Mouse (Mus musculus) ZHBTc4 (cell line): ENCODE data around the gene Ccnl1.
A peak's percentile ranks its signal among the peaks of the same experiment; 100 is the strongest.

Experiments used
- DNase-seq: peaks from one replicate; pipeline ENCODE4 v3.0.0-alpha.2; 2011; ENCODE audit warnings: low read depth, low spot score

The Ccnl1 gene

DNA sequence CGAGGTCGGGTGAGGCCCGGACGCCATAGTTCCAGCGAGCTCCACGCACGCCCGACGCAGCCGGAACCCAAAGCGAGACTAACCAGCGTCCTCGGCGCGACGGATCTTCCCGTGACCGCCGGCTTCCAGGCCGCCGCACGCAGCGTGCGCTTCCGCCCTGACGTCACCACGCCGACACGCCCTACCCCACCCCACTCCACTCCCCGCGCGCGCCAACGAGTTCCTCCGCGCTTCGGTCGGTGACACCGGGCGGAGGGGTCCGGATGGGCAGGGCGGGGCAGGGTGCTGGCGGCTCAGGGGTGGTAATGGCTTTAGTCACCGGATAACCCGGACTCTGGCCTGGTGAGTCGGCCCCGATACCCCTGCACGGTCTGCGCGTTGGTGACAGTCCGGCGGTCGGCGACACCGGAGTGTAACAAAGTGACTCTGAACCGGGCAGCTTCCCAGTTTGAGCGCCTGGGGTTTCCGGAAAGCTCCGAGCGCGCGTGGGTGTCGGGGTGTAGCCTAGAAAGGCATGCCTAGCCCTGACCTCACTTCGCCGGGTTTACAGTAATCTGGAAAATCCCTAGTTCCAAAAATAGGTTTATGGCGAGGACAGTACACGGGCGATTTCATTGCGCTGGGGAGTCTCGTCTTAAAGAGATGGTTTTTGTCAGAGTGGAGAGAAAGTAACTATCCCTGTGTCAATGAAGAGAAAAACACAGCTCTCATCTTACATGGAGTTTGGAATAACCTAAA lies at the start of gene Ccnl1:
TSS of gene Ccnl1 (minus strand) at position 148 of the 738 bp plus-strand sequence.
- DNase-seq = peak; percentile 94

DNA sequence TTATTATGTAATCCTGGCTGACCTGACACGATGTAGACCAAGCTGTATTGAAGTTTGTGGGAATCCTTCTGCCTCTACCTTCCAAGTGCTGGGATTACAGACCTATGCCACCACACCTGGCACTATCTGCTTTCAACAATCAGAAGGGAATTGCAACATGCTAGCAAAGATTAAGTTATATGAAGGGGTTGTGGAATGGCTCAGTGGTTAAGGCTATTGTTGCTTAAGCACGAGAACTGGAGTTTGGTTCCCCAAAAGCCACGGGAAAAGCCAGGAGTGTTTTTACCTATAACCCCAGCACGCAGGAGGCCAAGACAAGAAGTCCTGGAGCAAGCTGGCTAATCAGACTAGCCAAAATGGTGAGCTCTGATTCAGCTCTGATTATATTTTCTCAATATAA lies 46.9 kb upstream of the Ccnl1 start:
- DNase-seq = no peak

DNA sequence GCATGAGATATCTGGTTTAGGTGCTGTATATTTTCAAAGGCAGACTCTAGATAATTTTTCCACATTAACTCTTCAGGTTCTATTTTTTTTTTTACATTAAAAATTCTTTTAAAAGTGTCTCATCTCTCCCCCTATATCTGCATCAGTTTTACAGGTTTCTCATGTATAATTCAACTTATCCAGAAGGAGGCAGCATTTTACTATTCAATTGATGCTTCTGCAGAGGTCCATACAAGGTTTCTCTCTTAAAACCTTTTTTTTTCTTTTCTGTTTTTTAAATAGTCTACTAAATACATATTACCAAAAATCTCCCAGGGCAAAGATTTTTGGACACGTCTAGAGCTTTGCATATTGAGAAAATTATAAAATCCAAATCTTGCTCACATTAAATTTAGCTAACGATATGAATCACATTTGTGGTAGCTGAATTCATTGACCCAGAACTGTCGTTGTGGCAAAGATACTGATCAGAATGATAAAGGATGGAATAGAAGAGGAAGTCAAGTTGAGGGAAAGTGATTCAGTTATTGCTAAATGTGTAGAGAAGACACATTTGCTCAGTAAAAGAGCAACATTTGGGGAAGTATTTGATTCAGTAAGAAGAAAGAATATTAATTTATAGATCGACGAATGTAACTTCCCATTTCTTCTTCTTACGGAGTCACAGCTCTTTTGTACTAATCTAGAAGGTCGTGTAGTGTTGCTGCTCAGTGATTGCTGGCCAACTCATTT lies 46.3 kb upstream of the Ccnl1 start:
- no peak for DNase-seq

DNA sequence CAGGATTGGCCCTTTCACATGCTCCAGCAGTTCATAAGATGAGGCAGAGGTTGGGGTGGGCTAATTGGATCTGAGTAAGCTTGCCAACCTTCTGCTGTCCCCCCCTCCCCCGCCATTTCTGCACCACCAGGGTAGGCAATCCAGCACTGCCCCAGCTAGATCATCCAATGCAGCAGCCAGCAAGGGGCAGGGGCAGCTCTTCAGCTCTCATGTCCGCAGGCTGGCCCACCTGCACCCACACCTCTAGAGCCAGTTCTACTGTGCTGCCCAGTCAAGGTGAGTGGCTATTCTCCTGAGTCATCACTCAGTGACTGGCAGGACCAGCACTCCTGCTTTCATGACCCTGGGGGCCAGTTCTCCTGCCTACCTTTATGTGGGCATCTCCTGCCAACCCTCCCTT lies 42.4 kb upstream of the Ccnl1 start:
- DNase-seq = no peak

DNA sequence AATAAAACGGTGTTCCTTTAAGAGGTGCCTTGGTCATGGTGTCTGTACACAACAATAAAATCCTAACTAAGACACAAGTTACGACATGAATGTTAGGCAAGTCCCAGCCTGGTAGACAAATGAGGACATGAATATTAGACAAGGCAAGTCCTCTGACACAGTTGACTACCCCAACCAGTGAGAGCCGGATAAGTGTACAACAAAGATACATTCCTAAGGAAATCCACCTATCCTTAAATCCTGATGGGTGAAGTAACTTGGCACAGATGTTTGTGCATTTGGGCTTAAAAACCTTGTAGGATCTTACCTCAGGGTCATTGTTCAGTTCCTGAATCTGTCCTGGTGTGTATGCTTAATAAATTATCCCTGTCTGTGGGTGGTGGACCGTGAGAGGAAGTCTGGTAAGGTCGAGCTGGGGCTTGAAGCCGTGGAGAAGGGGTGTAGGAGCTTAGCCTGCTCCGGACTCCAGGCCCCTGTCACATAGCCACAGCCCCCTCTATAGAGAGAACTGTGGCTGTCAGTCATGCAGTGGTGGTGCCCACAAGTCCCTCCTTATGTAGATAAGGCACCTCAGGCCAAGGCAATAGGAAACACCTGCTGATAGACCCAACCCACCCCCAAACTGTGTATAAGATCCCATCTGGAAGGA lies 39.4 kb upstream of the Ccnl1 start:
- no peak for DNase-seq

- no peak for DNase-seq
These were observed 34.6 kb upstream of the Ccnl1 start for GRCm38 (mm10) chr3:65992395-65993340.

- peak; percentile 21 for DNase-seq
These were observed 33.1 kb upstream of the Ccnl1 start for GRCm38 (mm10) chr3:65990957-65991646.

GRCm38 (mm10) chr3:65990524-65990923 lies 32.5 kb upstream of the Ccnl1 start:
- DNase-seq = no peak

GRCm38 (mm10) chr3:65988711-65989495 lies 30.9 kb upstream of the Ccnl1 start:
- no peak for DNase-seq

- no peak for DNase-seq
These were observed 18.2 kb upstream of the Ccnl1 start for GRCm38 (mm10) chr3:65976296-65976695.

DNA sequence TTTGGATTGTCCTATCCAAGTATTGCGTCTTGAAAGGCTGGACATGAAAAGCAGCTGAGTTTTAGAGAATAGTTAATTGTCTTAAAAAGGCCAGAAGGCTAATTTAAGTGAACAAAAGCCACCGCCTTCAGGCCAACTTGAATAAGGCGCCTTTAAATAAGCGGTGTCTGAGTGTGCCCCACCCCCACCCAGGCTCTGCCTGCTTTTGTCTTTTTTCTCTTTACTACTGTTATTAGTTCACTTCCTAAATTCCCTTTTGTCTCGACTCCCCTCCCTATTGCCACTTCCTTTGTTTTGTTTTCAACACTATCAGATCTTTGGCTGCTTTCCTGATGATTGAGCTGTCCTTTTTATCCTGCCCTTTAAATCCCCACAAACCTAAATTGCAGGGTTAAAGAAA lies 17.3 kb upstream of the Ccnl1 start:
- DNase-seq = peak; percentile 64

- DNase-seq = peak; percentile 98
These were observed 16.4 kb upstream of the Ccnl1 start for GRCm38 (mm10) chr3:65974232-65975058.

- no peak for DNase-seq
These were observed 15.6 kb upstream of the Ccnl1 start for GRCm38 (mm10) chr3:65973501-65974231.

GRCm38 (mm10) chr3:65969196-65969595 lies 11.1 kb upstream of the Ccnl1 start:
- no peak for DNase-seq

DNA sequence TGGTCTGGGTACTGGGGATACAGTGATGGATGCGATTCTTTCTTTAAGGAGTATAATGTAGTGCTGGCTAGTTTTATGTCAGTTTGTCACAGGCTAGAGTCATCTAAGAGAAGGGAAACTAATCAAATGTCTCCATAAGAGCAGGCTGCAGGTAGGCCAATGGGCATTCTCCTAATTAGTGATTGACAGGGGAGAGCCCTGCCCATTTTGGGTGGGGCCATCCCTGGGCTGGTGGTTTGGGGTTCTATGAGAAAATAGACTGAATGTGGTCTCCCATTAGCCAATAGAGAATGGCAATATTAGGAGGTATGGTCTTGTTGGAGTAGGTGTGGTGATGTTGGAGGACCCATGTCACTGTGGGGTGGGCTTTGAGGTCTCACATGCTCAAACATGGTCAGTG lies 8.3 kb upstream of the Ccnl1 start:
- DNase-seq = no peak

DNA sequence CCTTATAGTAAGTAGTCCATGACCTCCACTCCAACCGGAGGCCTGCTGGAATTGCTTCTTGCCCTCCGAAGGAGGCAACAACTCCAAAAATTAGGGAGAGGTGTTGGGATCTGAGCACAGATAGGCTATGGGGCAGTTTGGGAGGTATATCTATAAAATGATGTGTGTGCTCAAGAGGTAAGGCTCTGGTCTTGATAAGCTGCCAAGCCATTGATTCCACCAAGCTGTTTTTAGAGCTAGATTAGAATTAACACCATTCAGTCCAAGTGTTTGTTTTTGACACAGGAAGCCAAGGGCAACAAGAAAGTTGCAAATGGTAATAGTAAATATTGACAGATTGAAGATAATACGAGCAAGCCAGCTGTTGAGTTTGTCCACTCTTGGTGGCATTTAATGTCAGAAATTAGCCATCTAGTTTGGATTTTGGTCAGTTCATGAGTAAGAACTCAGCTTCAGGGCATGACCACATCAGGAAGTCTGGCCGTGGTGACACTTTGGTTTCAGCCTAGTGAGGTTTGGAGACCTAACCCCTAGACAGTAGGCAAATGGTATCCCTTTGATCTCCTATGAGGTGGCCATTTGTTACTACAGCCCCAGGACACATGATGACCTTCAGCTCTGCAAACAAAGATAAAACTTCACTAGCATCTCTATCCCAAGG lies 4.4 kb upstream of the Ccnl1 start:
- DNase-seq = no peak

- no peak for DNase-seq
These were observed 2.4 kb upstream of the Ccnl1 start for GRCm38 (mm10) chr3:65960291-65960945.
